In genomic region chr3:69020285-69020684, GRCm38 (mm10) we compare ENCODE assay signal across 10 mouse cellular contexts. TPM values are rescaled to one million over a fixed set of nuclear protein-coding genes. Genes with fewer than 3 reads are reported as not detected.
DNase-seq lines count a peak whose midpoint lies in the region; ATAC-seq and TF ChIP-seq lines count a peak whose summit lies in the region.
"Had no signal": no experiment of that assay in that cellular context is flagged by ENCODE, and none has a peak within 500 bp of the region (broad histone marks: within the 10 kb centered on the region; RNA-seq: fewer than 3 reads in every experiment).

No protein-coding gene starts in this region.

- POLR2A ChIA-PET in Patski (lab: Charles Lee) = interaction anchor here (0.7 to 1.3 kb wide), 2 partner anchors 11 to 25 kb away, joined by 3 read pairs; partner anchors contain the start of gene Trim59

- in situ Hi-C loops in Patski (cut with MboI; ENCODE audit: low pct_unique_long_range_greater_than_20kb) = no loop called here

- CTCF ChIA-PET in Patski (lab: Charles Lee) = interaction anchor here (0.8 to 7.8 kb wide), 15 partner anchors 9 to 109 kb away, joined by 3 to 62 read pairs (median 4); partner anchors contain the start of gene Trim59

- no peak for ATAC-seq in hindbrain, postnatal 0 days
- ATAC-seq in hindbrain, embryonic 12.5 days (ENCODE audit: low FRiP score) = no peak
- no peak for ATAC-seq in Patski
- ATAC-seq in liver, postnatal 0 days = 0 out of 2 replicates have a peak, but pooled peaks have one; percentile 44

- no peak for TF ChIP-seq EP300 in liver, postnatal 0 days (IDR thresholded peaks at IDR 0.05; ENCODE audit: low read depth)

- H3K4me2 ChIP-seq in hindbrain, postnatal 0 days (ENCODE audit: low read depth, low read length) = no peak overlapping the region
- H3K4me2 ChIP-seq in hindbrain, embryonic 12.5 days (replicated peaks) = no peak overlapping the region
- no peak overlapping the region for H3K4me2 ChIP-seq in liver, postnatal 0 days (ENCODE audit: low read depth, low read length)
- H3K4me2 ChIP-seq: lung, embryonic 15.5 days; stomach, embryonic 15.5 days had no signal

- H3K27me3 ChIP-seq in hindbrain, postnatal 0 days (ENCODE audit: insufficient read depth, low read length) = no peaks in the 10 kb centered on the region
- no peaks in the 10 kb centered on the region for H3K27me3 ChIP-seq in hindbrain, embryonic 12.5 days
- no peaks in the 10 kb centered on the region for H3K27me3 ChIP-seq in Patski
- H3K27me3 ChIP-seq in liver, postnatal 0 days (ENCODE audit: insufficient read depth, low read length) = no peaks in the 10 kb centered on the region
- H3K27me3 ChIP-seq: lung, embryonic 15.5 days; stomach, embryonic 15.5 days had no signal

- TF ChIP-seq CTCF in hindbrain, postnatal 0 days (IDR thresholded peaks at IDR 0.05; ENCODE audit: low read depth) = peak; percentile 43
- TF ChIP-seq CTCF in Patski (IDR thresholded peaks at IDR 0.05) = peak; percentile 68
- TF ChIP-seq CTCF in liver, postnatal 0 days (IDR thresholded peaks at IDR 0.05; ENCODE audit: low read depth) = peak; percentile 62

- peak; percentile 12 for DNase-seq in hindbrain, postnatal 0 days (ENCODE audit: low spot score)
- DNase-seq in A20 (ENCODE audit: low read depth, low spot score) (peak; percentile 61), Patski (ENCODE audit: low read depth, low spot score) (no peak)
- DNase-seq in liver, postnatal 0 days = no peak
- DNase-seq in testis, postnatal 10 days (ENCODE audit: low spot score) = no peak
- no peak for DNase-seq in gastrocnemius, postnatal 25 days
- no peak for DNase-seq in left cerebral cortex, postnatal 36 days (ENCODE audit: low spot score in 2 of 2)

- no peak overlapping the region for H3K27ac ChIP-seq in hindbrain, postnatal 0 days
- H3K27ac ChIP-seq in hindbrain, embryonic 12.5 days = no peak overlapping the region
- H3K27ac ChIP-seq in liver, postnatal 0 days (ENCODE audit: low read depth) = no peak overlapping the region
- H3K27ac ChIP-seq: lung, embryonic 15.5 days; stomach, embryonic 15.5 days had no signal

- H3K4me1 ChIP-seq in hindbrain, postnatal 0 days (ENCODE audit: insufficient read depth, low read length) = no peaks in the 10 kb centered on the region
- no peaks in the 10 kb centered on the region for H3K4me1 ChIP-seq in hindbrain, embryonic 12.5 days
- no peaks in the 10 kb centered on the region for H3K4me1 ChIP-seq in liver, postnatal 0 days (ENCODE audit: insufficient read depth)
- H3K4me1 ChIP-seq: lung, embryonic 15.5 days; stomach, embryonic 15.5 days had no signal

- no peak overlapping the region for H3K4me3 ChIP-seq in hindbrain, postnatal 0 days (ENCODE audit: low read length)
- H3K4me3 ChIP-seq in hindbrain, embryonic 12.5 days = no peak overlapping the region
- no peak overlapping the region for H3K4me3 ChIP-seq in liver, postnatal 0 days (ENCODE audit: low read depth, low read length)
- H3K4me3 ChIP-seq: lung, embryonic 15.5 days; stomach, embryonic 15.5 days had no signal

- H3K36me3 ChIP-seq in hindbrain, postnatal 0 days (ENCODE audit: insufficient read depth, low read length) = peaks cover 9% of the 10 kb centered on the region; the same call in 1 of the 2 replicates
- H3K36me3 ChIP-seq in hindbrain, embryonic 12.5 days = peaks cover 30% of the 10 kb centered on the region
- peaks cover 78% of the 10 kb centered on the region for H3K36me3 ChIP-seq in liver, postnatal 0 days (replicated peaks; ENCODE audit: insufficient read depth, low read length)

- whole genome bisulfite sequencing in hindbrain, postnatal 0 days = 93% methylated on average over 2 of the region's 2 CpGs
- 88% methylated on average over 2 of the region's 2 CpGs for WGBS in hindbrain, embryonic 12.5 days
- 89% methylated on average over 2 of the region's 2 CpGs for WGBS in liver, postnatal 0 days (ENCODE audit: insufficient replicate concordance)

- H3K9me3 ChIP-seq in hindbrain, postnatal 0 days (ENCODE audit: low read length) = no peaks in the 10 kb centered on the region
- H3K9me3 ChIP-seq in hindbrain, embryonic 12.5 days (replicated peaks) = no peaks in the 10 kb centered on the region
- H3K9me3 ChIP-seq in liver, postnatal 0 days (ENCODE audit: low read length) = no peaks in the 10 kb centered on the region
- H3K9me3 ChIP-seq: lung, embryonic 15.5 days; stomach, embryonic 15.5 days had no signal

- H3K9ac ChIP-seq in hindbrain, postnatal 0 days (replicated peaks; ENCODE audit: low read length) = no peak overlapping the region
- no peak overlapping the region for H3K9ac ChIP-seq in hindbrain, embryonic 12.5 days
- no peak overlapping the region for H3K9ac ChIP-seq in liver, postnatal 0 days (replicated peaks)
- H3K9ac ChIP-seq: lung, embryonic 15.5 days; stomach, embryonic 15.5 days had no signal

- intact Hi-C loops in left cerebral cortex, postnatal 36 days (cut with DNase I) = no loop called here

RNA-seq across cellular contexts. Expression of gene Smc4, which starts 15.7 kb away (rescaled TPM):
- 7.2 and 12.5 TPM in 2 replicates for total RNA-seq in hindbrain, postnatal 0 days (2014; rRNA removed)
- 34.6 and 45.7 TPM in 2 replicates for polyA plus RNA-seq in hindbrain, postnatal 0 days (2015; fragmentation: Nextera tagmentation; extraction: Ambion mirVana)
- 131 TPM in 2 replicates for polyA plus RNA-seq in hindbrain, embryonic 12.5 days (2016; fragmentation: Nextera tagmentation; extraction: Ambion mirVana)
- polyA plus RNA-seq in Patski (2021) = 127 TPM
- polyA plus RNA-seq in liver, postnatal 0 days (2015; fragmentation: Nextera tagmentation; extraction: Ambion mirVana) = 86.5 and 88.3 TPM in 2 replicates
- 1 to 10 TPM; 6.6 to 9.7 TPM for total RNA-seq in gastrocnemius, postnatal 25 days (2021)
- 1 to 10 TPM; 5.1 to 6.1 TPM for total RNA-seq in left cerebral cortex, postnatal 36 days (2021)

RNA-seq across cellular contexts. Expression of gene Ift80, which starts 15.9 kb away (rescaled TPM):
- total RNA-seq in hindbrain, postnatal 0 days (2014; rRNA removed) = 6.9 and 7.7 TPM in 2 replicates
- polyA plus RNA-seq in hindbrain, postnatal 0 days (2015; fragmentation: Nextera tagmentation; extraction: Ambion mirVana) = 5.3 and 6.5 TPM in 2 replicates
- polyA plus RNA-seq in hindbrain, embryonic 12.5 days (2016; fragmentation: Nextera tagmentation; extraction: Ambion mirVana) = 15.9 and 18.2 TPM in 2 replicates
- 96.4 TPM for polyA plus RNA-seq in Patski (2021)
- polyA plus RNA-seq in liver, postnatal 0 days (2015; fragmentation: Nextera tagmentation; extraction: Ambion mirVana) = 2.8 and 3.2 TPM in 2 replicates
- 1 to 10 TPM; 3.3 to 4.8 TPM for total RNA-seq in gastrocnemius, postnatal 25 days (2021)
- total RNA-seq in left cerebral cortex, postnatal 36 days (2021) = 10 to 100 TPM; 22.5 to 23.6 TPM

RNA-seq across cellular contexts. Expression of gene Trim59, which starts 24.3 kb away (rescaled TPM):
- total RNA-seq in hindbrain, postnatal 0 days (2014; rRNA removed) = 5.5 and 8.2 TPM in 2 replicates
- 22.5 and 26.4 TPM in 2 replicates for polyA plus RNA-seq in hindbrain, postnatal 0 days (2015; fragmentation: Nextera tagmentation; extraction: Ambion mirVana)
- polyA plus RNA-seq in hindbrain, embryonic 12.5 days (2016; fragmentation: Nextera tagmentation; extraction: Ambion mirVana) = 122 and 125 TPM in 2 replicates
- polyA plus RNA-seq in Patski (2021) = 54.5 TPM
- 47.8 and 53.8 TPM in 2 replicates for polyA plus RNA-seq in liver, postnatal 0 days (2015; fragmentation: Nextera tagmentation; extraction: Ambion mirVana)
- total RNA-seq in gastrocnemius, postnatal 25 days (2021) = 1 to 10 TPM in 1 of 2 experiments, under 1 TPM in 1; 0.84 to 1.7 TPM
- 10 to 100 TPM; 10.3 to 10.4 TPM for total RNA-seq in left cerebral cortex, postnatal 36 days (2021)

Comparison
In these comparisons a context has a peak if more than half of its experiments do, and no peak if none do; other contexts are left out.
1. DNase-seq: peak in hindbrain, postnatal 0 days (single experiment) and A20 (single experiment); none in Patski (single experiment), liver, postnatal 0 days (single experiment), testis, postnatal 10 days (single experiment), gastrocnemius, postnatal 25 days (single experiment) and left cerebral cortex, postnatal 36 days (0 of 2).
2. Peak in every context shown above with its lines, with median percentiles within 50 percentile points of each other: CTCF ChIP-seq.